Mouse (Mus musculus) embryo, embryonic 11 days (tissue): ENCODE results near the gene Apol8.
"Not testable (repeated sequence)": the region's sequence is repeated elsewhere in the genome, so short reads cannot be mapped to it uniquely, and the experiment has no call there.

Source experiments
- DNase-seq: peaks from one replicate; pipeline ENCODE4 v3.0.0-alpha.2; 2015

Apol8 gene

GRCm38 (mm10) chr15:77748414-77748813 lies 8.4 kb downstream of the Apol8 start:
- DNase-seq: no peak

GRCm38 (mm10) chr15:77746326-77746725 lies 10.5 kb downstream of the Apol8 start:
- DNase-seq: no peak

GRCm38 (mm10) chr15:77745081-77745480 lies 11.7 kb downstream of the Apol8 start:
- no peak for DNase-seq

GRCm38 (mm10) chr15:77744632-77745031 lies 12.2 kb downstream of the Apol8 start:
- DNase-seq: no peak

DNA sequence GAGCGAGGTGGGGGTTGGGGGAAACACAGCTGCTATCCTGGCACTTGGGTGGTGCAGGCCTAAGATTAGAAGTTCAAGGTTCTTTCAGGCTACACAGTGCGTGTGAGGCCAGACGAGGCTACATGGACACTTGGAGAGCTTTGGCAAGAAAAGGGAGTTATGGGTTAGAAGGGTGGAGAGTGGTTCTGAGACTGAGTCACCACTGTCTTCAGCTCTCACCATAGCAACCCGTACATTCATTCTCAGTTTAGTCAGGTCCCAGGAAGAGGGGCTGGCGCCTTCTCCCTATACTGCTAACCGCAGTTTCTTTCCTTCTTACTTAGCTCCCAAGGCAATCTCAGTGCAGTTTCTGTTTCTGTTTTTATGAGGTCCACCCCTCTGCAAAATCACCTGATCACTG lies 15.2 kb downstream of the Apol8 start:
- DNase-seq: not testable (repeated sequence)

DNA sequence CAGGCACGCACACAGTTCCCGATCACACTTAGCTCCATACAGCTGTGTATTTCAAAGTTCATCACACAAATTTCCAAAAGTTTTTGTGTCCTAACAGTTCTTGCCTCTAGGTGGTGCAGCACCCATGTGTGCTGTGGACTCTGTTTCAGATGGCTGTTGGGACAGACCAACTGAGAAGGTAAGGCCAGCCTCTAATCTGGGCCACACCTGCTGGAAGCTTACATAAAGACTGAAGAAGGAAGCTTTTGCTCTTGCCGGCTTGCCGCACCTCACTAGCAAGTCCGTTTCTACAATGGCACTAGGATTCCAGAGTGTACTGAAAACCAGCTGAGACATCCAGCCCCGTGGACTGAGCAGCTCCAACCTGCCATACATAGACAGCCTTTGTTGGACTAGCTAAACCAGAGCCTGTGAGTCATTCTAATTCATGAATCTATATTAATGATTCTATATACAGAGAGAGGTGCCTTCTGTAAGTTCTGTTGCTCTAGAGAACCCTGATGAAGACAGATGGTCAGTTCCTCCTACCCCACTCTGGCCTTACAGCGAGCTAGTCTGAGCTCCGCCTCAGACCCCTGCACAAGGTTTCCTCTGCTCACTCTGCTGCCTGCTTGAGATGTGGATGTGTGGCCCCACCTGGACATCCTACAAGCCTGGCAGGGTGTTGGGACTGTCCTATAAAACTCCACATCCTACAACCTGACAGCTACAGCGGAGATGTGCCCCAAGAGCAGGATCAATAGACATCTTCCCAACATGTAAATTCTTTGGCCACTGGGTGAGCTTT lies 16.1 kb downstream of the Apol8 start:
- no peak for DNase-seq

- not testable (repeated sequence) for DNase-seq
Measured at GRCm38 (mm10) chr15:77733903-77734302, 22.9 kb downstream of the Apol8 start.

DNA sequence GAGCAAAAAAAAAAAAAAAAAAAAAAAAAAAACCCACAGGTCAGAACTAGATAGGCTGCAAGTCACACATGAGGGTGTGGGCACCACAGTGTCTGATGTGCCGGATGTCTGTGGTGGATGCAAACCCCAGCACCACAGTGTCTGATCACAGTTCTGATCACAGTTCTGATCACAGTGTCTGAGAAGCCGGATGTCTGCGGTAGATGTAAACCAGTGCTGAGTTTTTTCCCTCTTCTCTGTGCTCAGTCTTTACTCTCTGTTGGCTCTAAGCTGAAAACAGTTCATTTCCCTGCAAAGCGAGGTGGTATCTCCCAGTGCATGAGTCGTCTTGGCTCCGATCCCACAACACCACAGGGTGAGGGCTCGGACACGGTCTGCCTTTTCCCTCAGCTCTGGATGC lies 23.4 kb downstream of the Apol8 start:
- not testable (repeated sequence) for DNase-seq

- not testable (repeated sequence) for DNase-seq
Measured at GRCm38 (mm10) chr15:77732851-77733250, 24.0 kb downstream of the Apol8 start.

DNA sequence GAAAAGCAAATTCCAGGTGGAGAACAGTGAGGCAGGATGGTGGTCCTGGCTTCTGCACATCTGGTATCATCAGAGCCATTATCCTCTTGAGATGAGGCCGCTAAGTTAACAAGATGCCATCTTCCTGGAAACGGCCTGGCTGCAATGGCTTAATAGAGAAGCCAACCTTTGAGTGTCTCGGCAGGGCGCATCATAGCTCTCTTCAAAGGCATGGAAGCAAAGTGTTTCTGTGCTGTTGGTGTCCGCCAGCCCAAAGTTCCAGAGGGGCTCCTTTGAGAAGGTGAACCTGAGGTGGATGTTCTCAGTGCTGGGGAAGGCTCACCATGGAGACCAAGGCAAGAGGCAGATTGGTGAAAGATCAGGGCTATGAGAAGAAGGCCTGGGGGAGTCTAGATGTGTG lies 25.2 kb downstream of the Apol8 start:
- no peak for DNase-seq

GRCm38 (mm10) chr15:77728739-77729138 lies 28.1 kb downstream of the Apol8 start, which contains the start of gene Apol9b:
TSS of gene Apol9b (plus strand) at chr15:77729039.
- DNase-seq: not testable (repeated sequence)

- DNase-seq: not testable (repeated sequence)
Measured at GRCm38 (mm10) chr15:77727745-77728144, 29.1 kb downstream of the Apol8 start.

GRCm38 (mm10) chr15:77727139-77727538 lies 29.7 kb downstream of the Apol8 start:
- peak; percentile 24 for DNase-seq

DNA sequence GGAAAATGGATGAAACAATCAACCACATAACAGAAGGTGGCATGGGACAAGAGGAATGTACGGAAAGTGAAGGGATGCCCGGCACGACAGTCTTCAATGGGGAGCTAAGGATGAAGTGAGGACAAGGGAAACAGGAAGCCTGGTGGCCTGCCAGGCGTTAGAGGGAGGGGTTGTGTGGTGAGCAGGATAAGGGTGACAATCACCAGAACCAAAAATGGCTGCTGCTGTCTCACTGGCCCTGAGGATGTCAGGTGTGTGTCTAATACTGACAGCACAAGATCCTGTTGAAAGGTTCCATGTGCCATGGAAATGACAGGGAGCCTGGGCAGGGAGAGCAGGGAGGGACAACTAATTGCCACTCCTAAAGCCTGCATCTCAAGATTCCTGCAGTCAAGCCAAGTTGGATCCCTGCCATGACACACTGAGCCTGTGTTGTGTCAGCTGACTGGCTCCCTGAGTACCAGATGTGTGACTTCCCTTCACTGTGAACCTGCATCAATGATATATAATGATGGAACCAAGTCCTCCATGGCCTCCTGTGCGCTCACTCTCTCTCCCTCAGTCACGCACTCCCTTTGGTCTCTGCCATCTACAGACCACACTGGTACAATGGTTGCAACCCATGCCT lies 31.3 kb downstream of the Apol8 start:
- DNase-seq: not testable (repeated sequence)

DNA sequence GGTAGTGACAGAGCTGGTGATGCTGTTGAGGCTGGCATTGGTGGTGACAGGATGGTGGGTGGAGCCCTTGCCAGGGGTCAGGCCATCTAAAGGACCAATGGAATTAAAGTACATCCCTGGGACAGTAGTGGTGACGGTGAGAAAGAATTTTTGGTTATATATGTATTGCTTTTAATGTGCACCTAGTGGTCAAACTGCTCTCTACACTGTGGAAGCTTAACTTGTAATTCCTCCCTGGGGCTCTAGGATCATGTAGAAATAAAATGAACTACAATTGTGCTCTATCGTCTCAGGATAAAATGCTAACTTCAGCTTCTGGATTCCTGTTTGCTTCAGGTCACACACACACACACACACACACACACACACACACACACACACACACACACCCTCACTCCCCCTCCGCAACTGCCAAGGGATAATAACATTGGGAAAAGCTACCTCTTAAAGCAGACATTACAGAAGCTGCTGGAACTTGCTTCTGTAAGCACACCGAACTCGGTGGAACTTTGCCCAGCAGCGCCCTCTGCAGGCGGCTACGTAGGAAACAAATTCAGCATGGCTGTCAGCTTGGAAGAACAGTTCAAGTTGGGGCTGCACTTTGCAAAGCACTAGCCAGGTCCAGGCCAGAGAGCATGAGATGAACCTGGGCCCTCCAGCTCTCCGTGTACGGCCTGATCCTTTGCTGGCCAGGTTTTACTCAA lies 32.4 kb downstream of the Apol8 start:
- DNase-seq: not testable (repeated sequence)

GRCm38 (mm10) chr15:77721509-77721908 lies 35.3 kb downstream of the Apol8 start:
- not testable (repeated sequence) for DNase-seq

GRCm38 (mm10) chr15:77718240-77718639 lies 38.6 kb downstream of the Apol8 start:
- not testable (repeated sequence) for DNase-seq

DNA sequence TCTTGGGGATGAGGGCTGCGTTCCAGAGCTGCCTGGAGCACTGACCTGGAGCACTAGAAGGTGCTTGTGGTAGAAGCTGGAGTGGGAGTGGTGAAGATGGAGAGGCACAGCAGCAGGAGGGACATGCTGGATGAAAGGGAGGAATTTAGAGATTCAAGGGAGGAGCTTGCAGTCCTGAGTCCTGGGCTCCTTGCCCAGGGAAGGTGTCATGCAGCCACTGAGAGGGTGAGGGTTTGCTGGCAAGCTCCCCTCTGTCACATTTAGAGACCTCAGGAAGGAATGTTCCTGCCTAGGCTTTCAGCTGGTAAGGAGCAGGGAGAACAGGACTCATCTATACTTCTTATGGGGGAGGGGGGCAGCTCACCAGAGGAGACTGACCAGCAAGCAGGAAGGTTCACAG lies 47.9 kb downstream of the Apol8 start:
- DNase-seq: not testable (repeated sequence)

DNA sequence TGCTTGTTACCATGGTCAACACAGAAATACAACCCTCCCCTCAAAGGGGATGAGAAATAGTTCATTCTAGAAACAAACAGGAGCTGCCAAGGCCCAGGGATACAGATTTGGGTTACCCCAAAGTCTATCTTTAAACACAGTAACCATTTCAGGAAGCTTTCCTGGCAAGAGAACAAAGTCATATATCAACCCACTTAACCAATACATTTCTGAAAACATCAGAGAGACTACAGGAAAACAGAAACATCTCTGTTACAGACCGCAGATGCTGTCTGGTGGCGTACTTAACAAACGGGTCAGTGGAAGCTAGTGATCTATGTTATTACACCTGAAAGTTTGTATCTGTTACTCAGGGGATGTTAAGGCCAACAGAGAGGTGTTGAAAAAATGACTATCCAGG lies 51.5 kb downstream of the Apol8 start:
- not testable (repeated sequence) for DNase-seq

GRCm38 (mm10) chr15:77698656-77699055 lies 58.1 kb downstream of the Apol8 start, which contains the start of gene Apol7e:
TSS of gene Apol7e (plus strand) at chr15:77698857.
- DNase-seq: not testable (repeated sequence)
